Mouse (Mus musculus) liver, embryonic 13.5 days (tissue): ENCODE results near the gene Inpp5k. TPM values are rescaled to one million over a fixed set of nuclear protein-coding genes. Genes with fewer than 3 reads are reported as not detected.

ENCODE experiments used
- ATAC-seq: fragments of 200-750 bp; cut with Nextera tagmentation; 2 replicates; pipeline ENCODE4 v1.8.0; 2017; ENCODE audit warnings: low read depth, mild to moderate bottlenecking, moderate number of reproducible peaks, moderate library complexity
- DNase-seq: peaks from one replicate; pipeline ENCODE4 v3.0.0; 2022
- H3K27ac ChIP-seq: fragments of 300-500 bp; sonication (generic); 2 replicates; pipeline ENCODE4 v1.5.1; 2015; ENCODE audit warnings: moderate library complexity, mild to moderate bottlenecking, inconsistent platforms
- H3K27me3 ChIP-seq: fragments of 300-500 bp; sonication (generic); 2 replicates; pipeline ENCODE4 v1.6.1; 2015; ENCODE audit warnings: mild to moderate bottlenecking, inconsistent platforms
- H3K36me3 ChIP-seq: fragments of 300-500 bp; sonication (generic); 2 replicates; pipeline ENCODE4 v1.6.1; 2015; ENCODE audit warnings: mild to moderate bottlenecking, inconsistent platforms
- H3K4me1 ChIP-seq: fragments of 300-500 bp; sonication (generic); replicated peaks from 2 replicates; pipeline ENCODE4 v1.6.1; 2015; ENCODE audit warnings: inconsistent platforms
- H3K4me2 ChIP-seq: fragments of 300-500 bp; sonication (generic); 2 replicates; pipeline ENCODE4 v1.6.1; 2015; ENCODE audit warnings: inconsistent platforms, mild to moderate bottlenecking, moderate library complexity
- H3K4me3 ChIP-seq: fragments of 300-500 bp; sonication (generic); replicated peaks from 2 replicates; pipeline ENCODE4 v1.5.1; 2015; ENCODE audit warnings: mild to moderate bottlenecking, inconsistent platforms
- H3K9ac ChIP-seq: fragments of 300-500 bp; sonication (generic); 2 replicates; pipeline ENCODE4 v1.6.1; 2015; ENCODE audit warnings: mild to moderate bottlenecking, inconsistent platforms
- H3K9me3 ChIP-seq: fragments of 300-500 bp; sonication (generic); replicated peaks from 2 replicates; pipeline ENCODE4 v1.6.1; 2016; ENCODE audit warnings: inconsistent platforms
- whole genome bisulfite sequencing: fragments of 180-500 bp; shearing (Covaris S2); methylation state at CpG from one replicate; pipeline ENCODE4 v1.1.7; 2015; ENCODE audit not compliant: insufficient replicate concordance; 5-methylcytosine and 5-hydroxymethylcytosine counted together
- polyA plus RNA-seq: library from polyadenylated mRNA; unstranded; fragments of >200 nt; fragmentation: Nextera tagmentation; extraction: Ambion mirVana; gene quantifications from 2 replicates; pipeline ENCODE4 v1.2.1, GENCODE M21; 2015

The Inpp5k gene
- polyA plus RNA-seq, 1 experiment from 2014 or later, result 12.9 TPM

DNA sequence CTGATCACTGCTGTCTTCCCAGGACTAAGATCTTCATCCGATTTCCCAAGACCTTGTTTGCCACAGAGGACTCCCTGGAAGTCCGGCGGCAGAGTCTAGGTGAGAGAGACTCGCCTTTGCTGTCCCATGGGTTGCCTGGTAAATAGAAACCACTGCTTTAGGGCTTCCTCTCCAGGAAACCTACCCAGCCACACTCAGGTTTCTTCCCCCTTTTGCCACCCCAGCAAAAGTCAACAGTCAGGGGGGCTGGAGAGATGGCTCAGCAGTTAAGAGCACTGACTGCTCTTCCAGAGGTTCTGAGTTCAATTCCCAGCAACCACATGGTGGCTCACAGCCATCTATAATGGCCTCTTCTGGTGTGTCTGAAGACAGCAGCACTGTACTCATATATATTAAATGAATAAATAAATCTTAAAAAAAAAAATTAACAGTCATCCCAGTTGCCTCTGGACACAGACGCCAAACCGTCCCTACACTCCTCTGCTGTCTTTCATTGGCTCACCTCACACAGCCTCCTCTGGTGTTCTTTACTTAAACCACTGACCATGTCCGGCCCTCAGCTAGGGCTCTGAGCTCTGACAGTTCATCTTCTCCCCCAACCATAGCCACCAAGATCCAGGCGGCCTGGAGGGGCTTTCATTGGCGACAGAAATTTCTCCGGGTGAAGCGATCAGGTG is 38.5 kb downstream of the Inpp5k start:
- Histone ChIP-seq H3K27ac (no peak overlapping the region), H3K9me3 (no peaks in the 10 kb centered on the region), H3K27me3 (no peaks in the 10 kb centered on the region), H3K36me3 (peaks cover 93% of the 10 kb centered on the region), H3K4me3 (no peak overlapping the region), H3K4me1 (peaks cover 10% of the 10 kb centered on the region; the same call in 1 of the 2 replicates), H3K4me2 (no peak overlapping the region), H3K9ac (no peak overlapping the region)
- ATAC-seq (no peak), DNase-seq (no peak)
- 75% methylated on average over 11 of the region's 11 CpGs for WGBS

DNA sequence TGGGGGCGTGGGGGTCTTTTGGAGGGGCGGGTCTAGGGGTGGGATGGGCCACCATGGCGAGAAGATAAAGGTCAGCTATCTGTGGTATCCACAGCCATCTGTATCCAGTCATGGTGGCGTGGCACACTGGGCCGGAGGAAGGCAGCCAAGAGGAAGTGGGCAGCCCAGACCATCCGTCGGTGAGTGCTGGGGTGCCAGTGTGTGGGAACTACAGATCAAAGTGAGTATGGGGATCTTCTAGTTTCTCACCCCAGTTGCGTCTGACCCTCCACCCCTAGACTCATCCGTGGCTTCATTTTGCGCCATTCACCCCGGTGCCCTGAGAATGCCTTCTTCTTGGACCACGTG is 39.0 kb downstream of the Inpp5k start:
- Histone ChIP-seq H3K4me1 (peaks cover 10% of the 10 kb centered on the region; the same call in 1 of the 2 replicates), H3K27me3 (no peaks in the 10 kb centered on the region), H3K36me3 (peaks cover 90% of the 10 kb centered on the region), H3K27ac (no peak overlapping the region), H3K4me3 (no peak overlapping the region), H3K9me3 (no peaks in the 10 kb centered on the region), H3K9ac (no peak overlapping the region; the same call in 1 of the 2 replicates), H3K4me2 (no peak overlapping the region)
- whole genome bisulfite sequencing, result 77% methylated on average over 12 of the region's 12 CpGs
- ATAC-seq (no peak), DNase-seq (no peak)

DNA sequence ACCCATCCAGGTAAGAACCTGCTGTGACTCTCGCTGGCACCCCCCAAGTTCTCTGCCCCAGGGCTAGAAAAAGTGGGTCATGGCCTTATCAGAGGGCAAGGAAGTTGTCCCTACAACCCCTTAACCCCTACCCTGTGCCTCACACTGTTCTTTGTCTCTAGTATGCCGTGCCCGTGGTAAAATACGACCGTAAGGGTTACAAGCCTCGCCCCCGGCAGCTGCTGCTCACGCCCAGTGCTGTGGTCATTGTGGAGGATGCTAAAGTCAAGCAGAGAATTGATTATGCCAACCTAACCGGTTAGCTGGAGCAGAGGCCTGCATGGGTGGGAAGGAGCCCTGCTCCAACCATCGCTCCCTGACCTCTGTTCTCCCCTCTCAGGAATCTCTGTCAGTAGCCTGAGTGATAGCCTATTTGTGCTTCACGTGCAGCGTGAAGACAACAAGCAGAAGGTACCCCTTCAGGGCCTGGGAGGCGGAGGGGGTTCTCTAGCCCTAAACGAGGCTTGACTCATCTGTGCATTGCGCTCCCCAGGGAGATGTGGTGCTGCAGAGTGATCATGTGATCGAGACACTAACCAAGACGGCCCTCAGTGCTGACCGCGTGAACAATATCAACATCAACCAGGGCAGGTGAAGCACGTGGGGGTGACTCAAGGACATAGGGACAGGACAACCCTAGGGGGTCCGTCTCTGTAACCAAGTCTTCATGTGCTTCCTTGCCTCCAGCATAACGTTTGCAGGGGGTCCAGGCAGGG is 40.8 kb downstream of the Inpp5k start:
- Histone ChIP-seq H3K27ac (no peak overlapping the region), H3K9ac (no peak overlapping the region), H3K27me3 (no peaks in the 10 kb centered on the region), H3K4me3 (no peak overlapping the region), H3K4me2 (no peak overlapping the region), H3K9me3 (no peaks in the 10 kb centered on the region), H3K4me1 (peaks cover 9% of the 10 kb centered on the region; the same call in 1 of the 2 replicates), H3K36me3 (peaks cover 74% of the 10 kb centered on the region)
- ATAC-seq (no peak), DNase-seq (no peak)
- WGBS, result 88% methylated on average over 22 of the region's 22 CpGs

DNA sequence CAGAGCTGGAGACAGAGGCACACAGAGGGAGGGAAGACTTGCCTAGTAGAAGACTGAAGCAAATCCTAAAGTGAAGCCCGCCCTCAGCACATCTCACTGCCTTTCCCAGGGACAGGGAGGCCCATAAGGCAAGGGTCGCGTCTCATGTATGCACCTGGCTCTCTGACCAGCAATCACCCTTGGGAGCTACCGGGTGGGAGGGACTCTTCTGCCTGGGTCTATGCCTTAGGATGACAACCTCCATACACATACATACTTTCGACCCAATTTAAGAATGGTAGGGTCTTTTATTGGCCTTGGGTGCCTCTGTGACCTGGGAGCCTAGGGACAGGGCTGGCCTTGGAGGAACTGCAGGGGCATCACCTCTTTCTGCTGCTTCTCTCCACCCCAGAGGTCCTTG is 42.6 kb downstream of the Inpp5k start:
- WGBS, result 80% methylated on average over 5 of the region's 5 CpGs
- Histone ChIP-seq H3K27me3 (no peaks in the 10 kb centered on the region), H3K9ac (no peak overlapping the region), H3K9me3 (no peaks in the 10 kb centered on the region), H3K36me3 (peaks cover 57% of the 10 kb centered on the region), H3K4me2 (no peak overlapping the region), H3K27ac (no peak overlapping the region), H3K4me1 (peaks cover 16% of the 10 kb centered on the region), H3K4me3 (no peak overlapping the region)
- ATAC-seq, result no peak
- DNase-seq, result no peak

DNA sequence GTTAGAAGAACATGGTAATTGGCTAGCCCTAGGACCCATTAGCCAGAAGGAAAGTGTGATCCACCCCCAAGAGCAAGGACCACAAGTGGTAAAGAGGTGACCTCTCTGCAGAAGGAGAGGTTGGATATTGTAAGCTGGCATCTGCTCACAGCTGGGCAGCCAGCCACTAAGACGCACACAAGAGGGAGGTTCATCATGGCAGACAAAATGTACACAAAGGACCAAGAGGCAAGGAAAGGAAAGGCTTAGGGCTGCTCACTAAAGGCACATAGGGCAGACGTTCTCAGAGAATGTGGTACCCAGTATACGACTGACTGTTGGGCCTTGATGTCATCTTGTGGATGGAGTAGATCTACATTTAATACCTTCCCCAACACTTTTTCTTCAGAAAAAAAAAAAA is 44.1 kb downstream of the Inpp5k start:
- H3K4me1 ChIP-seq, result peaks cover 16% of the 10 kb centered on the region
- H3K9me3 ChIP-seq, result no peaks in the 10 kb centered on the region
- H3K27me3 ChIP-seq, result no peaks in the 10 kb centered on the region
- DNase-seq (no peak), ATAC-seq (no peak)
- WGBS, result 84% methylated on average over 3 of the region's 3 CpGs
- no peak overlapping the region for H3K9ac ChIP-seq
- peaks cover 43% of the 10 kb centered on the region for H3K36me3 ChIP-seq
- no peak overlapping the region for H3K27ac ChIP-seq
- no peak overlapping the region for H3K4me3 ChIP-seq
- no peak overlapping the region for H3K4me2 ChIP-seq

DNA sequence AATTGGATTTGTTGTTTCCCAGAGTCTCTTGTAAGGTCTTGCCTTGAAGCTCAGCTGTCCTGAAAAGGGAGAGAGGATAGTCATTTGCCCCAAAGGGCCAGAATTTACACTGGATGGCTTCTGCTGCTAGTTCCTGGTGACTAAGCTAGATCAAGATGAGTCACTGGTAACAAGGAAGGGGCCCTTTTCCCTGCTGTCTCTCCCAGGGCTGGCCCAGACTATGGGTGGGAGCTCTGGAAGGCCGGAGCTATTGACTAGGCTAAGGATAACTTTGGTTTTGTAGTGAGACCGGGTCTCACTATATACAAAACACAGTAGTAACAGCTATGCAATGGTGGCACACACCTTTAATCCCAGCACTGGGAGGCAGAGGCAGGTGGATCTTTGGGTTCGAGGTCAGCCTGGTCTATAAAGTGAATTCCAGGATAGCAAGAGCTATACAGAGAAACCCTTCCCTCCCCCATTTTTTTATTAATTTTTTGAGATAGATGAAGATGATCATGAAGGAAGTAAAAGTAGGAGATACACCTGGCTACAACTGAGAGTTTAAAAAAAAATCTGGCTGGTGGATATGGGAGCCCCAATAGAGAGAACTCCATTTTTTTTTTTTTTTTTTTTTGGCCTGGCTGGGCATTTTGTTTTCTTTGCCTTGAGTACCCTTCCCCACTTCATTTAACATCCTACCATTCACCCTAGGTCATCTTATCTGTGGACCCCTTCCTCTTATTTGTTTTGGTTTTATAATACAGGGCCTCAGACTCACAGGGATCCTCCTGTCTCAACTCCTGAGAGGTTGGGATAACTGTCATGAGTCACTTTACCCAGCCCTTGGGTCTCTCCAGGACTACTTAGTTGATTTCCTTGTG is 47.3 kb downstream of the Inpp5k start:
- H3K27me3 ChIP-seq, result no peaks in the 10 kb centered on the region
- H3K9me3 ChIP-seq, result no peaks in the 10 kb centered on the region
- H3K9ac ChIP-seq, result peak overlapping the region; percentile 70
- peaks cover 43% of the 10 kb centered on the region for H3K4me1 ChIP-seq
- H3K4me2 ChIP-seq, result peak overlapping the region; percentile 89
- DNase-seq, result no peak
- no peak for ATAC-seq
- peak overlapping the region; percentile 94 for H3K4me3 ChIP-seq
- peaks cover 21% of the 10 kb centered on the region for H3K36me3 ChIP-seq
- 82% methylated on average over 3 of the region's 3 CpGs for WGBS
- H3K27ac ChIP-seq, result peak overlapping the region; percentile 90

DNA sequence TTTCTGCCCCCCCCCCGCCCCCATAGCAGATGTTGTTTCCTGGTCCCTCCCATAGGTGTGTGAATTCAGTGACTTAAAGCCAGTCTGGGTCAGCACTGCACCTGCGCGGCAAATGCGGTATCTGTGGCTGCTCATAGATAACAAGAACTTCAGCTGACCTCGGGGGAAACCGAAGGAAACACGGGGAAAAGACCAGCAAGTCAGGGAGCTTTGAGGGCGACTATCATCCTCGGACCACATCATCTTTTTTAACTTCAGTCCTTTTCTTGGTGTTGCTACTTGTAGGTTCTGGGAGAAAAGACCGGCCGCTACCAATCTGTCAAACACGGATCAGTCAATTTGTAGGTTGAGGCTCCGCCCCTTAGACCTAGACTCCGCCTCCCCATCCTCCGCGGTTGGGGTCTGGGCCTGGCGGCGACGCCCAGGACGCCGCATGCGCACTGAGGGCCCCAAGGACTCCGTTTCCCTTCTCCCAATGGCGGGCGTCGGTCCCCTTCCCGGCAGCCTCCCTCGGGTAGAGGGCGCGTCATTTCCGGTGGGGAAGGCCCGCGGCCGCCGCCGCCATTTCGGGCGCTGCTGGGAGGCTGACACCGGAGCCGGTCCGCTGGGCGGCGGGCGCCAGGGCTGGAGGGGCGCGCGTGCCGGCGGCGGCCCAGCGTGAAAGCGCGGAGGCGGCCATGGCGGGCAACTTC is 48.1 kb downstream of the Inpp5k start, which contains the start of gene Crk:
TSS of gene Crk (plus strand) at position 513 of the 692 bp plus-strand sequence.
- whole genome bisulfite sequencing, result under 1% methylated on average over 55 of the region's 55 CpGs
- H3K36me3 ChIP-seq, result peaks cover 21% of the 10 kb centered on the region
- peaks cover 43% of the 10 kb centered on the region for H3K4me1 ChIP-seq
- ATAC-seq (peak; percentile 97), DNase-seq (peak; percentile 99)
- H3K27me3 ChIP-seq, result no peaks in the 10 kb centered on the region
- H3K4me2 ChIP-seq, result peak within 1 kb of the TSS; percentile 89
- no peaks in the 10 kb centered on the region for H3K9me3 ChIP-seq
- H3K27ac ChIP-seq, result peak within 1 kb of the TSS; percentile 94
- peak within 1 kb of the TSS; percentile 94 for H3K4me3 ChIP-seq
- peak within 1 kb of the TSS; percentile 98 for H3K9ac ChIP-seq

DNA sequence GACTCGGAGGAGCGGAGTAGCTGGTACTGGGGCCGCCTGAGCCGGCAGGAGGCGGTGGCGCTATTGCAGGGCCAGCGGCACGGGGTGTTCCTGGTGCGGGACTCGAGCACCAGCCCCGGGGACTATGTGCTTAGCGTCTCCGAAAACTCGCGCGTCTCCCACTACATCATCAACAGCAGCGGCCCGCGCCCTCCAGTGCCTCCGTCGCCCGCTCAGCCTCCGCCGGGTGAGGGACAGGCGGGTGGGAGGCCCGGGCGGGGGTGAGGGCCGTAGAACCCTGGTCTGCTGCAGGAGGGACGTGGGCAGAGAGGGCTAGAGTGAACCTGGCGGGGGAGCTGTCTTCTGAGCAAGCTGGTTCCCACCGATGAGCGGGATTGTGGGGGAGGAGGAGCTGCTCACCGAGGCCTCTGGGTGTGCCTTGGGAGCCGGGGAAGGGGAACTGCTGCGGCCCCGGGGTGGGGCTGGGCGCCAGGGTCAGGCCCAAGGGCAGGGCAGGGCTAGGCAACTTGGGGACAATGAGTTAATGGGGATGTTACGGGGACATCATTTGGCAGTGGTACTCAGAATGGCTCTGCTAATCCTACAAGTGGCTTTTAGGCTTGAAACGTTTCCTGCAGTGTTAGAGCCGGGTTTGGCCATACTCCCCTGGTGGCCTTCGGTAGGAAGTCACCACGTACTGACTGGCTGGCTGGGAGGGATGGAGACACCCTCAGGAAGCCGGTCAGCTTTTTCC is 48.8 kb downstream of the Inpp5k start:
- peaks cover 43% of the 10 kb centered on the region for H3K4me1 ChIP-seq
- 0% methylated on average over 43 of the region's 43 CpGs for WGBS

DNA sequence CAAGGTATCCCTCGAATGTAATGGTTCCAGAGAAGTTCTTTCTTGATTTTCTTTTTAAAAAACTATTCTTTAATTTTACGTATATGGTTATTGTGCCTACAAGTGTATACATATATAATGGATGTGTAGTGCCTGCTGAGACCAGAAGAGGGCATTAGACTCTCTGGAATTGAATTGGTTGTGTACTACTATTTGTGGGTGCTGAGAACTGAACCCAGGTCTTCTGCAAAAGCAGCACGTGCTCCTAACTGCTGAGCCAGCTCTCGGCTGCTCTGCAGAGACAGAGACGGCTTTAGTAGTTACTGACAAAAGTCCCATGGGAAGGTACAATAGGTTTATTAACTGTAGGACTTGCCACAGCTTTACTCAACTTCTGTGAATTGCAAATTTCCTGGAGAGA is 53.7 kb downstream of the Inpp5k start:
- H3K27ac ChIP-seq, result no peak overlapping the region
- ATAC-seq, result no peak
- H3K27me3 ChIP-seq, result no peaks in the 10 kb centered on the region
- H3K9me3 ChIP-seq, result no peaks in the 10 kb centered on the region
- no peak overlapping the region for H3K4me2 ChIP-seq
- WGBS, result 83% methylated on average over 5 of the region's 5 CpGs
- H3K4me1 ChIP-seq, result peaks cover 50% of the 10 kb centered on the region
- DNase-seq, result no peak
- no peak overlapping the region for H3K9ac ChIP-seq
- H3K36me3 ChIP-seq, result peaks cover 59% of the 10 kb centered on the region
- H3K4me3 ChIP-seq, result no peak overlapping the region

More for the DNA sequence above, 48.8 kb downstream of the Inpp5k start:
- Histone ChIP-seq H3K9ac (peak overlapping the region; percentile 98), H3K36me3 (peaks cover 25% of the 10 kb centered on the region), H3K27me3 (no peaks in the 10 kb centered on the region), H3K27ac (peak overlapping the region; percentile 94), H3K9me3 (no peaks in the 10 kb centered on the region), H3K4me3 (peak overlapping the region; percentile 94), H3K4me2 (peak overlapping the region; percentile 89)
- DNase-seq (peak; percentile 64), ATAC-seq (peak; percentile 66)

DNA sequence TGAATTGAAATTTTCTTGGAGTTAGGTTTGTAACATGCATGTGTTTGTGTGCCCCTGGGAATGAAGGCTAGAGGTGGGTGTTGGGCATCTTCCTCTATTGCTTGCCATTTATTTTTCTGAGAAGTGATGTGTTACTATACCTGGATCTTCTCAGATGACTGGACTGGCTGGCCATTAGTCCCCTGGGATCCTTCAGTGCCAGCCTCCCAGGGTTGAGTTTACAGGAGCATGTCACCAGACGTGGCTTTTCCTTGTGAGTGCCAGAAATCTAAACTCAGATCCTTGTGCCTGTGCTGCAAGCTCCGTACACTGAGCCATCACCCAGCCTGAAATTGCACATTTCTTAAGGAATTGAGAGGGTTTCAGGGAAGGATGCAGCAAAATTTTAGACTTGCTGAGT is 54.2 kb downstream of the Inpp5k start:
- H3K4me1 ChIP-seq, result peaks cover 49% of the 10 kb centered on the region

More for the DNA sequence above, 54.2 kb downstream of the Inpp5k start:
- H3K4me3 ChIP-seq, result no peak overlapping the region
- ATAC-seq (no peak), DNase-seq (no peak)
- peaks cover 63% of the 10 kb centered on the region for H3K36me3 ChIP-seq
- 89% methylated on average over 2 of the region's 2 CpGs for WGBS
- no peak overlapping the region for H3K27ac ChIP-seq
- H3K9me3 ChIP-seq, result no peaks in the 10 kb centered on the region
- H3K9ac ChIP-seq, result no peak overlapping the region
- H3K4me2 ChIP-seq, result no peak overlapping the region
- H3K27me3 ChIP-seq, result no peaks in the 10 kb centered on the region
